Mouse (Mus musculus): Measurements from ENCODE around the gene Atp6v0a2.
"Not testable (repeated sequence)": the region's sequence is repeated elsewhere in the genome, so short reads cannot be mapped to it uniquely, and the experiment has no call there.

Atp6v0a2 gene

GRCm38 (mm10) chr5:124624291-124624690, 4.1 kb upstream of the Atp6v0a2 start:
- no peak for DNase-seq (ENCODE audit: low read depth, low spot score)

GRCm38 (mm10) chr5:124629641-124630040, 1.3 kb downstream of the Atp6v0a2 start:
- peak; percentile 12 for DNase-seq (ENCODE audit: low read depth, low spot score)

More at GRCm38 (mm10) chr5:124624291-124624690, 4.1 kb upstream of the Atp6v0a2 start:
- Histone ChIP-seq H3K36me3 (ENCODE audit: control insufficient read depth, insufficient read depth, low read length, poor library complexity, severe bottlenecking) (no peaks in the 10 kb centered on the region), H3K27me3 (ENCODE audit: control insufficient read depth, insufficient read depth, low read length, poor library complexity, severe bottlenecking) (no peaks in the 10 kb centered on the region)

GRCm38 (mm10) chr5:124631685-124632084, 3.3 kb downstream of the Atp6v0a2 start:
- H3K27me3 ChIP-seq (ENCODE audit: control insufficient read depth, insufficient read depth, low read length, poor library complexity, severe bottlenecking), result no peaks in the 10 kb centered on the region

More at GRCm38 (mm10) chr5:124629641-124630040, 1.3 kb downstream of the Atp6v0a2 start:
- no peaks in the 10 kb centered on the region for H3K27me3 ChIP-seq (ENCODE audit: control insufficient read depth, insufficient read depth, low read length, poor library complexity, severe bottlenecking)
- H3K36me3 ChIP-seq (ENCODE audit: control insufficient read depth, insufficient read depth, low read length, poor library complexity, severe bottlenecking), result peaks cover 4% of the 10 kb centered on the region; the same call in 1 of the 2 replicates

GRCm38 (mm10) chr5:124632461-124632860, 4.1 kb downstream of the Atp6v0a2 start:
- DNase-seq (ENCODE audit: low read depth, low spot score), result no peak
- H3K27me3 ChIP-seq (ENCODE audit: control insufficient read depth, insufficient read depth, low read length, poor library complexity, severe bottlenecking), result no peaks in the 10 kb centered on the region
- peaks cover 8% of the 10 kb centered on the region; the same call in 1 of the 2 replicates for H3K36me3 ChIP-seq (ENCODE audit: control insufficient read depth, insufficient read depth, low read length, poor library complexity, severe bottlenecking)

More at GRCm38 (mm10) chr5:124631685-124632084, 3.3 kb downstream of the Atp6v0a2 start:
- no peak for DNase-seq (ENCODE audit: low read depth, low spot score)
- peaks cover 8% of the 10 kb centered on the region; the same call in 1 of the 2 replicates for H3K36me3 ChIP-seq (ENCODE audit: control insufficient read depth, insufficient read depth, low read length, poor library complexity, severe bottlenecking)

GRCm38 (mm10) chr5:124633425-124633824, 5.0 kb downstream of the Atp6v0a2 start:
- no peak for DNase-seq (ENCODE audit: low read depth, low spot score)
- Histone ChIP-seq H3K27me3 (ENCODE audit: control insufficient read depth, insufficient read depth, low read length, poor library complexity, severe bottlenecking) (no peaks in the 10 kb centered on the region), H3K36me3 (ENCODE audit: control insufficient read depth, insufficient read depth, low read length, poor library complexity, severe bottlenecking) (peaks cover 13% of the 10 kb centered on the region; the same call in 1 of the 2 replicates)

- DNase-seq (ENCODE audit: low read depth, low spot score), result peak; percentile 37
- H3K27me3 ChIP-seq (ENCODE audit: control insufficient read depth, insufficient read depth, low read length, poor library complexity, severe bottlenecking), result not testable (repeated sequence)
- H3K36me3 ChIP-seq (ENCODE audit: control insufficient read depth, insufficient read depth, low read length, poor library complexity, severe bottlenecking), result peaks cover 19% of the 10 kb centered on the region; the same call in 1 of the 2 replicates
These were observed 6.7 kb downstream of the Atp6v0a2 start for GRCm38 (mm10) chr5:124635068-124635467.

GRCm38 (mm10) chr5:124636139-124636538, 7.8 kb downstream of the Atp6v0a2 start:
- peaks cover 23% of the 10 kb centered on the region for H3K36me3 ChIP-seq (ENCODE audit: control insufficient read depth, insufficient read depth, low read length, poor library complexity, severe bottlenecking)
- no peaks in the 10 kb centered on the region for H3K27me3 ChIP-seq (ENCODE audit: control insufficient read depth, insufficient read depth, low read length, poor library complexity, severe bottlenecking)
- no peak for DNase-seq (ENCODE audit: low read depth, low spot score)

GRCm38 (mm10) chr5:124636694-124637093, 8.3 kb downstream of the Atp6v0a2 start:
- Histone ChIP-seq H3K36me3 (ENCODE audit: control insufficient read depth, insufficient read depth, low read length, poor library complexity, severe bottlenecking) (peaks cover 25% of the 10 kb centered on the region), H3K27me3 (ENCODE audit: control insufficient read depth, insufficient read depth, low read length, poor library complexity, severe bottlenecking) (no peaks in the 10 kb centered on the region)
- DNase-seq (ENCODE audit: low read depth, low spot score), result no peak

- DNase-seq (ENCODE audit: low read depth, low spot score), result peak; percentile 67
- H3K36me3 ChIP-seq (ENCODE audit: control insufficient read depth, insufficient read depth, low read length, poor library complexity, severe bottlenecking), result peaks cover 29% of the 10 kb centered on the region
These were observed 8.9 kb downstream of the Atp6v0a2 start for GRCm38 (mm10) chr5:124637300-124637699.

GRCm38 (mm10) chr5:124637836-124638235, 9.5 kb downstream of the Atp6v0a2 start:
- Histone ChIP-seq H3K36me3 (ENCODE audit: control insufficient read depth, insufficient read depth, low read length, poor library complexity, severe bottlenecking) (peaks cover 33% of the 10 kb centered on the region), H3K27me3 (ENCODE audit: control insufficient read depth, insufficient read depth, low read length, poor library complexity, severe bottlenecking) (no peaks in the 10 kb centered on the region)
- no peak for DNase-seq (ENCODE audit: low read depth, low spot score)

More at GRCm38 (mm10) chr5:124637300-124637699, 8.9 kb downstream of the Atp6v0a2 start:
- no peaks in the 10 kb centered on the region for H3K27me3 ChIP-seq (ENCODE audit: control insufficient read depth, insufficient read depth, low read length, poor library complexity, severe bottlenecking)

- H3K27me3 ChIP-seq (ENCODE audit: control insufficient read depth, insufficient read depth, low read length, poor library complexity, severe bottlenecking), result no peaks in the 10 kb centered on the region
- peaks cover 18% of the 10 kb centered on the region; the same call in 1 of the 2 replicates for H3K36me3 ChIP-seq (ENCODE audit: control insufficient read depth, insufficient read depth, low read length, poor library complexity, severe bottlenecking)
- DNase-seq (ENCODE audit: low read depth, low spot score), result no peak
These were observed 85.4 kb downstream of the Atp6v0a2 start for GRCm38 (mm10) chr5:124713741-124714140.

GRCm38 (mm10) chr5:124715135-124715534, 86.8 kb downstream of the Atp6v0a2 start:
- DNase-seq (ENCODE audit: low read depth, low spot score), result no peak
- H3K36me3 ChIP-seq (ENCODE audit: control insufficient read depth, insufficient read depth, low read length, poor library complexity, severe bottlenecking), result peaks cover 20% of the 10 kb centered on the region; the same call in 1 of the 2 replicates

GRCm38 (mm10) chr5:124717969-124718368, 89.6 kb downstream of the Atp6v0a2 start:
- no peak for DNase-seq (ENCODE audit: low read depth, low spot score)
- Histone ChIP-seq H3K27me3 (ENCODE audit: control insufficient read depth, insufficient read depth, low read length, poor library complexity, severe bottlenecking) (no peaks in the 10 kb centered on the region), H3K36me3 (ENCODE audit: control insufficient read depth, insufficient read depth, low read length, poor library complexity, severe bottlenecking) (peaks cover 19% of the 10 kb centered on the region; the same call in 1 of the 2 replicates)

More at GRCm38 (mm10) chr5:124715135-124715534, 86.8 kb downstream of the Atp6v0a2 start:
- no peaks in the 10 kb centered on the region for H3K27me3 ChIP-seq (ENCODE audit: control insufficient read depth, insufficient read depth, low read length, poor library complexity, severe bottlenecking)

- peaks cover 19% of the 10 kb centered on the region; the same call in 1 of the 2 replicates for H3K36me3 ChIP-seq (ENCODE audit: control insufficient read depth, insufficient read depth, low read length, poor library complexity, severe bottlenecking)
- H3K27me3 ChIP-seq (ENCODE audit: control insufficient read depth, insufficient read depth, low read length, poor library complexity, severe bottlenecking), result no peaks in the 10 kb centered on the region
- DNase-seq (ENCODE audit: low read depth, low spot score), result no peak
These were observed 90.0 kb downstream of the Atp6v0a2 start for GRCm38 (mm10) chr5:124718396-124718795.

- Histone ChIP-seq H3K27me3 (ENCODE audit: control insufficient read depth, insufficient read depth, low read length, poor library complexity, severe bottlenecking) (no peaks in the 10 kb centered on the region), H3K36me3 (ENCODE audit: control insufficient read depth, insufficient read depth, low read length, poor library complexity, severe bottlenecking) (peaks cover 6% of the 10 kb centered on the region; the same call in 1 of the 2 replicates)
- no peak for DNase-seq (ENCODE audit: low read depth, low spot score)
These were observed 94.7 kb downstream of the Atp6v0a2 start for GRCm38 (mm10) chr5:124723125-124723524.

Data from splenic B cell, adult 2 months (primary cell).